11 mouse cellular contexts compared by ENCODE assay signal in the genomic region with DNA sequence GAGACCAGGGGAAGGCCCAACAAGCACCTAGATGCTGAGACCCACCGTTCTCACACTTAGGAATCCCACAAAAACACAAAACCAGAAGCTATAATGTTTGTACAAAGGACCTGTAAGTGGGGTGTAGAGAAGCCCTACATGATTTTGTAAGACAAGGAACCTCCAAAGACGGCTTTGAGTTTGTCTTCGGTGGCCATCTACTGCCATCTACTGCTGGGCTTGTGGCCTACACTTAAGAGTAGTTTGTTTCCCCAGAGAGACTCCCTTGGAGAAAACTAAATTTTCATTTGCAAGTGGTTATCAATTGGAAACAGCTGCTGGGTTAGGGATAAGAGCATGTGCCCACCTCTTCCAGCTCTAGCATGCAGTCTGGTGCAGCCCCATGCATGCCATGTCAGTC. TPM values are rescaled to one million over a fixed set of nuclear protein-coding genes. Genes with fewer than 3 reads are reported as not detected.
DNase-seq lines count a peak whose midpoint lies in the region; ATAC-seq and TF ChIP-seq lines count a peak whose summit lies in the region.
"Had no signal": no experiment of that assay in that cellular context is flagged by ENCODE, and none has a peak within 500 bp of the region (broad histone marks: within the 10 kb centered on the region; RNA-seq: fewer than 3 reads in every experiment).

No protein-coding gene starts in this region.

- no peaks in the 10 kb centered on the region for H3K9me3 ChIP-seq in intestine, postnatal 0 days (ENCODE audit: control insufficient read depth)
- H3K9me3 ChIP-seq in intestine, embryonic 16.5 days (ENCODE audit: control insufficient read depth, low read length): no peaks in the 10 kb centered on the region
- no peaks in the 10 kb centered on the region for H3K9me3 ChIP-seq in ES-E14 (ENCODE audit: control insufficient read depth, insufficient read depth, low read depth, low read length)
- no peaks in the 10 kb centered on the region for H3K9me3 ChIP-seq in forebrain, embryonic 14.5 days (replicated peaks; ENCODE audit: control insufficient read depth, low read length)
- H3K9me3 ChIP-seq: embryonic facial prominence, embryonic 12.5 days; lung, embryonic 15.5 days had no signal

- no peak overlapping the region for H3K4me2 ChIP-seq in intestine, postnatal 0 days (replicated peaks; ENCODE audit: low read depth)
- no peak overlapping the region for H3K4me2 ChIP-seq in intestine, embryonic 16.5 days (ENCODE audit: low read depth, low read length)
- H3K4me2 ChIP-seq in forebrain, embryonic 14.5 days (ENCODE audit: low read length): no peak overlapping the region
- H3K4me2 ChIP-seq: embryonic facial prominence, embryonic 12.5 days; lung, embryonic 15.5 days had no signal

- H3K4me1 ChIP-seq in intestine, postnatal 0 days (replicated peaks; ENCODE audit: control insufficient read depth, insufficient read depth, low read length): no peaks in the 10 kb centered on the region
- H3K4me1 ChIP-seq in intestine, embryonic 16.5 days (ENCODE audit: control insufficient read depth, insufficient read depth, low read length): no peaks in the 10 kb centered on the region
- H3K4me1 ChIP-seq in ES-E14 (ENCODE audit: control insufficient read depth in 2 of 2, insufficient read depth in 2 of 2, low read length in 2 of 2, poor library complexity in 1 of 2): no peaks in the 10 kb centered on the region
- no peaks in the 10 kb centered on the region for H3K4me1 ChIP-seq in forebrain, embryonic 14.5 days (ENCODE audit: control insufficient read depth, insufficient read depth, low read length)
- H3K4me1 ChIP-seq: embryonic facial prominence, embryonic 12.5 days; lung, embryonic 15.5 days had no signal

- 44% methylated on average over 3 of the region's 3 CpGs for WGBS in intestine, postnatal 0 days
- 49% methylated on average over 3 of the region's 3 CpGs for WGBS in intestine, embryonic 16.5 days
- WGBS in forebrain, embryonic 14.5 days: 45% methylated on average over 3 of the region's 3 CpGs

- H3K4me3 ChIP-seq in intestine, postnatal 0 days (ENCODE audit: low read depth, low read length): no peak overlapping the region
- H3K4me3 ChIP-seq in intestine, embryonic 16.5 days (ENCODE audit: low read length): no peak overlapping the region
- no peak overlapping the region for H3K4me3 ChIP-seq in ES-E14 (ENCODE audit: insufficient read depth in 1 of 2, low read depth in 1 of 2, low read length in 2 of 2, poor library complexity in 1 of 2, severe bottlenecking in 1 of 2)
- H3K4me3 ChIP-seq in forebrain, embryonic 14.5 days (ENCODE audit: low read depth, low read length): no peak overlapping the region
- H3K4me3 ChIP-seq: embryonic facial prominence, embryonic 12.5 days; lung, embryonic 15.5 days had no signal

- TF ChIP-seq CTCF in intestine, postnatal 0 days (IDR thresholded peaks at IDR 0.05; ENCODE audit: low read depth): peak; percentile 78

- no peak overlapping the region for H3K27ac ChIP-seq in intestine, postnatal 0 days (ENCODE audit: low read depth, low read length)
- H3K27ac ChIP-seq in intestine, embryonic 16.5 days (ENCODE audit: low read length): no peak overlapping the region
- no peak overlapping the region for H3K27ac ChIP-seq in ES-E14 (ENCODE audit: insufficient read depth, low read depth, low read length, poor library complexity, severe bottlenecking)
- H3K27ac ChIP-seq in forebrain, embryonic 14.5 days (ENCODE audit: low read depth, low read length): no peak overlapping the region
- H3K27ac ChIP-seq: embryonic facial prominence, embryonic 12.5 days; lung, embryonic 15.5 days had no signal

- no peaks in the 10 kb centered on the region for H3K27me3 ChIP-seq in intestine, postnatal 0 days (replicated peaks; ENCODE audit: control insufficient read depth, insufficient read depth, low read length)
- H3K27me3 ChIP-seq in intestine, embryonic 16.5 days (replicated peaks; ENCODE audit: control insufficient read depth, insufficient read depth, low read length): no peaks in the 10 kb centered on the region
- no peaks in the 10 kb centered on the region for H3K27me3 ChIP-seq in forebrain, embryonic 14.5 days (replicated peaks; ENCODE audit: control insufficient read depth, insufficient read depth, low read length)
- H3K27me3 ChIP-seq: embryonic facial prominence, embryonic 12.5 days; lung, embryonic 15.5 days had no signal

- ATAC-seq in intestine, postnatal 0 days: no peak
- ATAC-seq in intestine, embryonic 16.5 days: no peak
- no peak for ATAC-seq in forebrain, embryonic 14.5 days

- 0 out of 2 replicates have a peak overlapping the region, but pooled peaks have one; percentile 7 for H3K9ac ChIP-seq in intestine, postnatal 0 days (ENCODE audit: low read depth, low read length)
- no peak overlapping the region for H3K9ac ChIP-seq in intestine, embryonic 16.5 days (ENCODE audit: low read depth, low read length)
- no peak overlapping the region for H3K9ac ChIP-seq in ES-E14 (ENCODE audit: insufficient read depth, low read depth, low read length, poor library complexity, severe bottlenecking)
- H3K9ac ChIP-seq in forebrain, embryonic 14.5 days (ENCODE audit: low read length): no peak overlapping the region
- H3K9ac ChIP-seq: embryonic facial prominence, embryonic 12.5 days; lung, embryonic 15.5 days had no signal

- in situ Hi-C loops in ES-E14 (cut with MboI; ENCODE audit: low sequenced_read_pairs in 2 of 2, unreplicated experiment in 2 of 2): loop anchor here in 1 of 2 experiments (25.0 kb wide), 1 partner anchor 268 kb away; no protein-coding TSS in a partner anchor

- no peaks in the 10 kb centered on the region for H3K36me3 ChIP-seq in intestine, postnatal 0 days (ENCODE audit: control insufficient read depth, insufficient read depth)
- H3K36me3 ChIP-seq in intestine, embryonic 16.5 days (ENCODE audit: control insufficient read depth, insufficient read depth, low read length): no peaks in the 10 kb centered on the region
- H3K36me3 ChIP-seq in ES-E14 (ENCODE audit: control insufficient read depth, insufficient read depth, low read length, poor library complexity, severe bottlenecking): no peaks in the 10 kb centered on the region
- no peaks in the 10 kb centered on the region for H3K36me3 ChIP-seq in forebrain, embryonic 14.5 days (ENCODE audit: control insufficient read depth, insufficient read depth, low read length)
- H3K36me3 ChIP-seq: embryonic facial prominence, embryonic 12.5 days; lung, embryonic 15.5 days had no signal

- peak; percentile 27 for DNase-seq in ES-E14 (ENCODE audit: low read depth, low spot score)
- DNase-seq in brain, embryonic 18.5 days (ENCODE audit: low read depth, low spot score): peak; percentile 8
- DNase-seq in forebrain, embryonic 14.5 days (ENCODE audit: low spot score): peak; percentile 61
- DNase-seq in layer of hippocampus, adult 8-10 months (ENCODE audit: low spot score in 2 of 2): peak; percentile 2 to 34
- peak; percentile 56 for DNase-seq in lung, postnatal 36 days
- no peak for DNase-seq in natural killer cell, adult 2 months (ENCODE audit: low spot score in 2 of 2)

TF ChIP-seq in ES-E14, 5 proteins besides CTCF, POLR2A, EP300 and RAD21:
- TF ChIP-seq ZC3H11A (IDR thresholded peaks at IDR 0.05; ENCODE audit: borderline replicate concordance, low read depth, low read length) (peak; percentile 85), ZNF384 (IDR thresholded peaks at IDR 0.05; ENCODE audit: low read depth, low read length) (no peak), MAFK (IDR thresholded peaks at IDR 0.05; ENCODE audit: insufficient read depth, low read depth, low read length) (no peak), CHD2 (IDR thresholded peaks at IDR 0.05; ENCODE audit: low read depth, low read length) (no peak), HCFC1 (IDR thresholded peaks at IDR 0.05; ENCODE audit: borderline replicate concordance, insufficient read depth, low read length) (no peak)
TF ChIP-seq in ES-E14: peak in this region for 1.

RNA-seq across cellular contexts. Expression of gene Taar8a, which starts 3.9 kb away (rescaled TPM):
- polyA plus RNA-seq in intestine, postnatal 0 days (2015; fragmentation: Nextera tagmentation; extraction: Ambion mirVana): not detected in 2 replicates
- polyA plus RNA-seq in intestine, embryonic 16.5 days (2015; fragmentation: Nextera tagmentation; extraction: Ambion mirVana): not detected in 2 replicates
- not detected in 2 replicates for total RNA-seq in ES-E14 (2012; rRNA removed)
- polyA plus RNA-seq in forebrain, embryonic 14.5 days (2014; fragmentation: Nextera tagmentation; extraction: Ambion mirVana): not detected in 2 replicates
- total RNA-seq in layer of hippocampus, adult 8-10 months (2022): not detected
- polyA plus RNA-seq: embryonic facial prominence, embryonic 12.5 days; lung, embryonic 15.5 days; testis, adult 2 months had no signal

RNA-seq across cellular contexts. Expression of gene Taar8b, which starts 11.9 kb away (rescaled TPM):
- not detected in 2 replicates for polyA plus RNA-seq in intestine, postnatal 0 days (2015; fragmentation: Nextera tagmentation; extraction: Ambion mirVana)
- polyA plus RNA-seq in intestine, embryonic 16.5 days (2015; fragmentation: Nextera tagmentation; extraction: Ambion mirVana): not detected in 2 replicates
- not detected in 2 replicates for total RNA-seq in ES-E14 (2012; rRNA removed)
- not detected in 2 replicates for polyA plus RNA-seq in forebrain, embryonic 14.5 days (2014; fragmentation: Nextera tagmentation; extraction: Ambion mirVana)
- total RNA-seq in layer of hippocampus, adult 8-10 months (2022): not detected
- polyA plus RNA-seq: embryonic facial prominence, embryonic 12.5 days; lung, embryonic 15.5 days; testis, adult 2 months had no signal

RNA-seq across cellular contexts. Expression of gene Taar8c, which starts 21.5 kb away (rescaled TPM):
- polyA plus RNA-seq in intestine, postnatal 0 days (2015; fragmentation: Nextera tagmentation; extraction: Ambion mirVana): not detected in 2 replicates
- 0.13 TPM in 1 of 2 replicates, not detected in the other for polyA plus RNA-seq in intestine, embryonic 16.5 days (2015; fragmentation: Nextera tagmentation; extraction: Ambion mirVana)
- total RNA-seq in ES-E14 (2012; rRNA removed): not detected in 2 replicates
- polyA plus RNA-seq in forebrain, embryonic 14.5 days (2014; fragmentation: Nextera tagmentation; extraction: Ambion mirVana): not detected in 2 replicates
- total RNA-seq in layer of hippocampus, adult 8-10 months (2022): not detected
- polyA plus RNA-seq: embryonic facial prominence, embryonic 12.5 days; lung, embryonic 15.5 days; testis, adult 2 months had no signal

RNA-seq across cellular contexts. Expression of gene Taar9, which starts 29.2 kb away (rescaled TPM):
- polyA plus RNA-seq in intestine, postnatal 0 days (2015; fragmentation: Nextera tagmentation; extraction: Ambion mirVana): not detected in 2 replicates
- polyA plus RNA-seq in intestine, embryonic 16.5 days (2015; fragmentation: Nextera tagmentation; extraction: Ambion mirVana): not detected in 2 replicates
- total RNA-seq in ES-E14 (2012; rRNA removed): not detected in 2 replicates
- polyA plus RNA-seq in forebrain, embryonic 14.5 days (2014; fragmentation: Nextera tagmentation; extraction: Ambion mirVana): not detected in 2 replicates
- total RNA-seq in layer of hippocampus, adult 8-10 months (2022): not detected
- polyA plus RNA-seq: embryonic facial prominence, embryonic 12.5 days; lung, embryonic 15.5 days; testis, adult 2 months had no signal

RNA-seq across cellular contexts. Expression of gene Taar7f, which starts 30.9 kb away (rescaled TPM):
- not detected in 2 replicates for polyA plus RNA-seq in intestine, postnatal 0 days (2015; fragmentation: Nextera tagmentation; extraction: Ambion mirVana)
- not detected in 2 replicates for polyA plus RNA-seq in intestine, embryonic 16.5 days (2015; fragmentation: Nextera tagmentation; extraction: Ambion mirVana)
- not detected in 2 replicates for total RNA-seq in ES-E14 (2012; rRNA removed)
- not detected in 2 replicates for polyA plus RNA-seq in forebrain, embryonic 14.5 days (2014; fragmentation: Nextera tagmentation; extraction: Ambion mirVana)
- total RNA-seq in layer of hippocampus, adult 8-10 months (2022): not detected
- polyA plus RNA-seq: embryonic facial prominence, embryonic 12.5 days; lung, embryonic 15.5 days; testis, adult 2 months had no signal

Comparison
In these comparisons a context has a peak if more than half of its experiments do, and no peak if none do; other contexts are left out.
1. DNase-seq: peak in ES-E14 (single experiment), brain, embryonic 18.5 days (single experiment), forebrain, embryonic 14.5 days (single experiment), layer of hippocampus, adult 8-10 months (2 of 2) and lung, postnatal 36 days (single experiment); none in natural killer cell, adult 2 months (0 of 2).